Mouse (Mus musculus): ENCODE results near the gene D17Wsu92e.

GRCm38 (mm10) chr17:27814606-27815005, 5.8 kb downstream of the D17Wsu92e start:
- TF ChIP-seq ZNF384 (IDR thresholded peaks at IDR 0.05; ENCODE audit: low read depth, low read length) (no peak), MAFK (IDR thresholded peaks at IDR 0.05; ENCODE audit: insufficient read depth, low read depth, low read length) (no peak)

Data from ES-E14 (cell line).